Mouse (Mus musculus): Measurements from ENCODE around the gene Fgd2.
"Not testable (repeated sequence)": the region's sequence is repeated elsewhere in the genome, so short reads cannot be mapped to it uniquely, and the experiment has no call there.

Gene Fgd2

DNA sequence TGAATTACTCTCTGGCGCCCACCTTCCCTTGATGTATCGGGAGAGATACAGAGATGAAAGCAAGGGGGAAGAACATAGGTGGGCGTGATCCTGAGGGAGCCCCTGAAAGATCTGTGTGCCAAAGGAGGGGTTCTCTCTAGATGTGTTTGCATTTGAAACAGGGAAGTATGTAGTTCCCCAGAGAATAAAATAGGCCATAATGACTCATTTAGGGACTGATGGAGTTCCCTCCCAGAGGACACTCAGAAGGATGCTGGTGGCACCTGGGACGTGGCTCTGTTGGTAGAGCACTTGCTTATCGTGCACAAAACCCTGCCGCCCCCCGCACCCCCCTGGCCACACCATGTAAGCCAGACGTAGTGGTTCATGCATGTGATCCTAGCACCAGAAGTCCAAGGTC is 2.4 kb downstream of the Fgd2 start:
- no peak for DNase-seq (ENCODE audit: low read depth)

DNA sequence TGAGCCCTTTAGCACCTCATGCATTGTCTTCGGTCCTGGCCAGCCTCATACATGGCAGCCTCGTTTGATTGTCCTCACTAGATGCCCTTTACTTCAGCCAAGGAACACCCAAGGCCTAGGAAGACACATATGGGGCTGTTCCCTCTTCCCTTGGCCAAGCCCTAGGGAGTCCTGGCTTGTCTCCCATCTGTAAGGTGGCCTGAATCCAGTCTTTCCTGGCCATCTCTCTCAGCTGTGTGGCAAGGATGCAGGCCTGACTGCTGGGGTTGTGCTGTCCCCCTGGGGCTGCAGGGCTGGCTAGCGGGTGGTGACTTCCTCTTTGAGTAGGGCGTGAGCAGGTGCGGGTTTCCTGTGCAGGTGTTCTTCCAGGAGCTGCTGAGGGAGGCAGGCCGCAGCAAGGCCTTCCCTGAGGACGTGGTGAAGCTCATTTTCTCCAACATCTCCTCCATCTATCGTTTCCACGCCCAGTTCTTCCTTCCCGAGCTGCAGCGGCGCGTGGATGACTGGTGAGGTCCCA is 4.4 kb downstream of the Fgd2 start:
- DNase-seq (ENCODE audit: low read depth): no peak

DNA sequence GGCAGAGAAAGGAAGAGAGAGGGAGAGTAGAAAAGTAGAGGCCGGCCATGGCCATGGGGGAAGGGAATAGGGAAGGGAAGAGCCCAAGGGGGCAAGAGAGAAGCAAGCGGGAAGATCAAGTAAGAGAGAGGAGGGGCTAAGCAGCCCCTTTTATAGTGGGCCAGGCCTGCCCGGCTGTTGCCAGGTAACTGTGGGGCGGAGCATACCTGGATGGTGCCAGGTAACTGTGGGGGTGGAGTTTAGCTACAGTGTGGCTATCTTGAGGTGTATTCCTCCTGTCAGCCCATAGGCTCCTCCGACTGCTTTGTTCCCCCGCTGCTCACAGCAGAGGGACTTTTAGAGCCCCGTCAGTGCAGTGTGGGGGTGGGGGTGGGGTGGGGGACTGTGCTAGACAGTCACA is 8.0 kb downstream of the Fgd2 start:
- no peak for DNase-seq (ENCODE audit: low read depth)

DNA sequence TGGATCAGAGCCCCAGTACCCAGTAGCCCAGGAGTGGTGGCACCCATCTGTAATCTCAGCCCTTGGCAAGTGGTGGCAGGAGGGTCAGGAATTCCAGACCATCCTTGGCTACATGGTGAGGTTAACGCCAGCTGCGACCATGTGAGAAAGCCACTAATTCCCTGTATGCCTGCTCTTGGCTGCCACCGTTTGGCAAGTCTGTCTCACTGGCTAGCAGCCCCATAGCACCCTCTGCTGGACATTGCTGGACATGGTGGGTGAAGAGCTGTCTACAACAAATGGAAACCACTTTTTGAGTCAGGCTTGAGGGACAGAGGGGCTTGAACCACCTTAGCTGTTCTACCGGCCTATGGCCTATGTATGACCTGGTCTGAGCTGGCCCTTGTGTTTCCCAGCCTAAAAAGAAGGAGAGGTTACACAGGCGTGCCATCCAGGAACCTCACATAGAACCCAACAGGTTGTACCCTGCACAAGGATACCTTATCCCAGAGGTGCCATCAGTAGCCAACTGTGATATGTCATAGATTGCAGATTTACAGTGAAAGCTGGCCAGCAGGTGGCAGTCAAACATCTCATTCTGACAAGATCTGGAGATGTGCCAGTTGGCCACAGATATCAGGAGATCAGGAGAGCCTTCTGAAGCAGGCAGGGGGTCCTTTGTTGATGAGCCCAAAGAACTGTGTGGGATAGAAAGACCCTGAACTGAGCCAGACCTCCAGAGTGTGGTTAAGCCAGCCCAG is 10.4 kb downstream of the Fgd2 start:
- peak; percentile 93 for DNase-seq (ENCODE audit: low read depth)

DNA sequence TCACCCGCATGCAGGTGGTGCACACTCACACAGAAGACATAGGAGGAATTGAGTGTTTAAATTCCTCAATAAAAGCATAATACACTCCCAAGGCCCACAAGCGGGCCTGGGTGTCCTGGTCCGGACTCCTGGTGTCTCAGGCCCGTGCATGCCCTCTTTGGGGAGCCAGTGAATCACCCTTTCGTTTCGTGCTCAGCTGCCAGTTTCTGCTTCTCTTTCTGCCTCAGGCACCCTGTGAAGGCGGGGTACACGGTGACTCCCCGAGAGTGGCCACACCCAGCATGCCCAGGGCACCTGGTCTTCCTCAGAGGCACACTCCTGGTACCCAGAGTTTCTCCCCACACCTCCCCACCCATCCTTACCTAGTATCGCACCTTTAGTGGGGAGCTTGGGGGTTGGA is 15.2 kb downstream of the Fgd2 start:
- no peak for DNase-seq (ENCODE audit: low read depth)

DNA sequence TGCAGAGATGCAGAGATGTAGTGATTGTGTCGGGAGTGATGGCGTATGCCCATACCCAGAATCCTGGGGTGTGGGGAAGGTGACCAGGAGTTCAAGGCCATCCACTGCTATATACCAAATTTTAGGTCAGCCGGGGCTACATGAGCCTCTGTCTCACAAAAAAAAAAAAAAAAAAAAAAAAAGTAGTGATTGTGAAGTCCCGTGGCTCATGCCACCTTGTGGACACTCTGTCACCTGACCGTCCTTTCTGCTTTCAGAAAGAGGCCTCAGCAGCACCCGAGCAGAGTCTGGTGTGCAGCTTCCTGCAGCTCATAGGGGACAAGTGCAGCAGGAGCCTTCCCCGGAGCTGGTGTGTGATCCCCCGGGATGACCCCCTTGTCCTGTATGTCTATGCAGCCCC is 17.3 kb downstream of the Fgd2 start:
- no peak for DNase-seq (ENCODE audit: low read depth)

DNA sequence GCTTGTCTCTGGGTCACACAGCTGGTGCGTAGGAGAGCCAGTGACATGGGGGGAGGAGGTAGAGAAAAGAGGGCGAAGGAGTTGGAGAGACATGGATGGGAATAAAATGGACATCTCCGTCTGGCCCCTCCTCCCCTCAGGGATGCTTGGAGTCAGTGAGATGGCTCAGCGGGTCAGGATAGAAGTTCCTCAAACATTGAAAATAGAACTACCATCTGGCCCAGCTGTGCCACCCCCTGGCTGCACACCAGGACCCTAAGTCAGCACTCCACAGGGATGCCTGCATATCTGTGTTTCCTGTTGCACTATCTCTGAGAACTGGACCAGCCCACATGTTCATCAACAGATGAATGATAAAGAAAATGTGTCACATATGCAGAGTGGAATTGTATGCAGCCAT is 19.5 kb downstream of the Fgd2 start:
- no peak for DNase-seq (ENCODE audit: low read depth)

DNA sequence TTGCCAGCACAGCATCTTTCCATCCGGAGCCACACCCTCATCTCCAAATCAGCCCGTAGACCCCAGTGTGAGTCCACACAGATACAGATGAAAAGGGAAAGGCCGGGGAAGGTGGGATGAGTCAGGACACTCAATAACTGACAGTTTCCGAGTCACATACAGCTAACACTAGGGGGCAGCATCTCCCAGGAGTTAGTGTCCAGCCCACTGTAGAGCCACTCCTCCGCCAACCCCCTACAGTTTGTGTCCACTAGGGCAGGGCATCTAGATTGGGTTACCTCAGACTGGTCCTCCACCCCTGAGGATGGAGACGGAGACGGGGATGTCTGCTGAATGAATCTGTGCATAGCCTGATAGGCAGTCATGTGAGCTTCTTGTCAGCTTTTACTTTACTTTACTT is 20.8 kb downstream of the Fgd2 start:
- DNase-seq (ENCODE audit: low read depth): peak; percentile 83

DNA sequence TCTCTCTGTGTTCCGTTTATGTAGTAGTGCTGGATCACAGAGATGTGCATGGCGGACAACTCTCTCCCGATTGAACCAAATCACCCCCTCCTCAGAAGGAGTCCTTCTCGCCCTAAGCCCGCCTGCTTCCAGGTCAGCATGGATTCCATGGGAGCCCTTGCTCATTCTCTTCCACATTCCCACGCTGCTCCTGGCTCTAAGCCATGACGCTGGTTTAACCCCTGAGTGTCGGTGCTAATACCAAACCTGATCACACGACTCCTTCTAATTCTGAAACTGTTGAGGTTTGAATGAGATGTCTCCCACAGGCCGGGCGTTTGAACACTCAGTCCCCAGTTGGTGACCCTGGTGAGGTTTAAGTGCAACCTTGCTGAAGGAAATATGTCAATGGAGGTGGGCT is 21.7 kb downstream of the Fgd2 start:
- DNase-seq (ENCODE audit: low read depth): no peak

DNA sequence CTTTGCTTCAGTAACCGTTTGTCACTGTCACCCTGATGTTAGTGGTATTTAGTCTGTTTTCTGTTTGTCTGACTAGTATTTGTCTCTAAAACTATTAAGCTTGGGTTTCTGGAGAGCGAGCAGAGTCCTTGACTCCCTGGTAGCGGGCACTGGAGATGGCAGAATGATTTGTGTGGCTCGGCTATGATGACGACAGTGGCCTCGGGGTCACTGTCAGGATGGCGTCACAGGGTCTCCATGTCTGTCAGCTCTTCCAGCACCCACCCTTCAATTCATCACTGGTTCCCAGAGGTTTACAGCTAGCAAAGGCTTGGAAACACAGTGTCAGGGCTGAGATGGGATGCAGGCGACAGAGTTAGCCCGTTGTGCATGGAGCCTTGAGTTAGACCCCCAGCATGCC is 23.2 kb downstream of the Fgd2 start:
- no peak for DNase-seq (ENCODE audit: low read depth)

DNA sequence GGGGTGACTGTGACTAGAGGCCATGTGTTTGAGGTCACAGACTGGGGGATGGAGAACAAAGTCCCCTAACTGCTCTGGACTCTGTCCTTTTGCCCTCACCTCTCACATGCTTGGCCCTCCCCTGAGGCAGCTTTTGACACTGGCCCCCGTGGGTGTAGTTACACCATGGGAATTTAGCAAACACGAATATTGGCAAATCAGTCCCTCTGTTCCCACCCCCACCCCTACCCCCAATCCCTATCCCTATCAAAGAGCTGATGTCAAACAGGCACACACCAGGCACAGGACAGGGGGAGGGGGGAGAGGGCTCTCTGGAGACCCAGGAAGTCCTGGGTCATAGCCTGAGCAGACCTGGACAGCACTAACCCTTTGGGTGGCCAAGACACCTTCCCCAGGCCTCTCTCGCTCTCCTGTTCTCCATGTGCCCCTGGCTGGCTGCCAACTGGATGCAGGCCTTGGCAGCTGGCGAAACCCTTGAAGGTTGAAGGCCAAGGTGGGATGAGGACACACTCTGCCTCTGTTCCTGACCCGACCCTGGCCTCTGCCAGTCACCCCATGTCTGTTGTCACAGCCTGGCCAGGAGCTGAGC is 24.2 kb downstream of the Fgd2 start:
- DNase-seq (ENCODE audit: low read depth): no peak

DNA sequence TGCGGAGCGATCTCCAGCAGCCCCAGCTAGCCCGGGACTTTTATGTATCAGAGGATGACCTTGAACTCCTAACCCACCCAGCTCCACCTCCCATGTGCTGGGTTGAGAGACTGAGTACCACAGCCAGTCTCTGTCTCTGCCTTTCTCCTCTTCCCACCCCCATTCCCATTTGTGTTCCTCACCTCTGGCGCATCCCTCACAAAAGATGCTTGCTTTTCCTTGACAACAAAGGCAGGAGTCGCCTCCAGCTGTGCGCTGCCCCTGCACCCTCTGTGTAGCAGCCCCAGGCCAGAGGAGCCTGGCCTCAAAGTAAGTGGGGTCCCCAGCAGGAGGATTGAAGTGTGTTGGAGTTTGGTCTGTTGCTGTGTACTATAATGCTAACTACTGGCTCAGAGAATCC is 25.0 kb downstream of the Fgd2 start:
- DNase-seq (ENCODE audit: low read depth): no peak

DNA sequence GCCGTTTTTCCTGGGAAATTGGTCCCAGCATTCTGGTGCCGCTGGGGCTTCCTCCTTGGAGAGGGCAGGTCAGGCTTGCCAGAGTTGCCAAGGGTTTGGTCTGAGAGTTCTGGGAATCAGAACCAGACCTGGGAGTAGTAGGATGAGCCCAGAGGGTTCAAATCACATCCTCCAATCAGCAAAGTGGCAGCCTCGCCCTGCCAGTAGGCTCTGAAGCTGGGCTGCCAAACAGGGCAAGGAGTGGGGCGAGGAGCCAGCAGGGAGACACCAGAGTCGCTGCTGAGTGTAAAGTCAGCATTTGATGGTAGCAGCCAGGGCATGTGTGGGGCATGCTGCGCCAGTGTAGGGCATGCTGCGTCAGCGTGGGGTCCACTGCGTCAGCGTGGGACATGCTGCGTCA is 28.3 kb downstream of the Fgd2 start:
- DNase-seq (ENCODE audit: low read depth): no peak

DNA sequence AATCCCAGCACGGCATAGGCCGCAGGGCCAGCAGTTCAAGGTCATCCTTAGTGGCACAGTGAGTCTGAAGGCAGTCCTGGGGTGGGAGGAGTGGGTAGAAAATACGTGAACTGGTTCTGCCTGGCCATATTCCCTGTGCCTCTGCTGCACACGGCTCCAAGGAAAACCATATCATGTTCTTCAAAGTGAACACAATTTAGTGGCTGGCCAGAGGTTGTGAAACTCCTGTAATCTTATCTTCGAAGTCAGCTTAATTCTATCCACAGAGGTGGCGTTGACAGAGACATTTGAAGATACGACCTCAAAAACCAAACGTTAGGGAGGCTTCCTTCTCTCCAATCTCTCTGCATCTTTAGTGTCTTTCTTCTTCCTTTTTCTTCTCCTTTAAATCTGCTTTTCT is 30.6 kb downstream of the Fgd2 start:
- no peak for DNase-seq (ENCODE audit: low read depth)

DNA sequence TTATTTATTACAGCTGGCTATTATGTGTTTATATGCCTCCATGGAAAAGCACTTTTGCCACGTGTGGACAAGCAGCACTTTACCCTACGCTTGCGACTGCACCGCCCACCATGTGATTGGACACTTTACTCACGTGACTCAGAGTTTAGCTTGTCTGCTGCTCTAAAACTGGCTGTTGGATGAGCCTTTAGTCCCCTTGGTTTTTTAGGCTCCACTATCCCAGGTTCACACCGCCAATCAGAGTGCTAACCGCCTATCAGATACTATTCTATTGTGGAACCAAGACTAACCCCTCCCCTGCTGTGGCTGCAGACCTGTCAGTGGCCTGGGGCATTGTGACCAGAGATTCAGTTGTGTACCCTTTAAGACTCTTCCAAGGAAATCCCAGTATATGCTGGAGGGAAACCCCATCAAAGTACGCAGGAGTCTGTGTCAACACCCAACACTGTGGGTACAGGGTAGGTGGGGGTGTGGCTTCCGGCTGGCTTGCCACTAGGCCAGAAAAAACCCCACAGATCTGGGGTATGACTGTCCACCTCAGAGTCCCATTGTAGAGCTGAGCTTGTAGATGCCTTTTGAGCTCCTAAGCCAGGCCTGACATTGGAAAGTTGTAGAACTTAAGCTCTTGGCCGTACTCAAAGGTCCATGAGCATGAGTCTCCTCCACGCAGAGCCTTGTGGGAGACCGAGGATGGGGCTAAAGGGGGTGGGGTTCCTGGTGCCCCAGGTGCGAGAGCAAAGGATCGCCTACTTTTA is 32.8 kb downstream of the Fgd2 start:
- DNase-seq (ENCODE audit: low read depth): no peak

DNA sequence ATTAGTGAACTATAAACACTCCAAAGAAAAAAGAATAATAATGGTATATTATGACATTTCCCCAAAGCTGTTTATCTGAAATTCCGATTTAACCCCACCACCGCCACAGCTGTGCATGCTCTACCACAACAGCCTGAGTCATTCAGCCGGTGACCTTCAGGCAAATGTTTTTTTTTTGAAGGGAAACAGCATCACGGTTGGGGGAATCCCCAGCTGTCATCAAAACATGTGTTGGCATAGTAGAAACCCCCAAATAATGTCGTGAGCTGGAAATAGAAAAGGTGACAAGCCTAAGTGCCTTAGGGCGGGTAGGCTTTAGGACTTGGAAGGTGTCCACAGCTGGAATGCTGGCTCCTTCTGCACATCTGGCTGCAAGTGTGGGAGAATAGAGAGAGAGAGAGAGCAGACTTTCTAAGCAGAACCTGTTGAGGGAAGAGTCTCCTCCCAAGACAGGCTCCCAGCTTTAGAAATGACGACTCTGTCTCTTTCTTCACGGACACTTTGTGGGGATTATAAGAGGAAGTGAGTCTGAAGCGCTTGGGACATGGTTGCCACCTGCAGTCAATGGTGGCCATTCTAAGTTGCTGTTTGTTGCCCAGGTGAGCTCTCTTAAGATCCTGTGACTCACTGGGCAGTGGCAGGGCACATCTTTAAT is 33.5 kb downstream of the Fgd2 start:
- DNase-seq (ENCODE audit: low read depth): no peak

DNA sequence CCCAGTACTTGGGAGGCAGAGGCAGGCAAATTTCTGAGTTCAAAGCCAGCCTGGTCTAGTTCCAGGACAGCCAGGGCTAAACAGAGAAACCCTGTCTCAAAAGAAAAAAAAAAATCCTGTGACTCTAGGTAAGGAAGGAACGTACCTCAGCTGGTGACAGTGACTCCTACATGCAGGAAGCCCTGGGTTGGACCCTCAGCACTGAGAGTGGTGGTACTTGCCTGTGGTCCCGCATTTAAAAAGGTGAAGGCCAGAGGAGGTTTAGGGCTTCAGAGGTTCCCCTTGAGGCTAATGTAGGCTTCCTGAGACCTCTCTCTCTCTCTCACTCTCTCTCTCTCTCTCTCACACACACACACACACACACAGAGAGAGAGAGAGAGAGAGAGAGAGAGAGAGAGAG is 34.0 kb downstream of the Fgd2 start:
- not testable (repeated sequence) for DNase-seq (ENCODE audit: low read depth)

DNA sequence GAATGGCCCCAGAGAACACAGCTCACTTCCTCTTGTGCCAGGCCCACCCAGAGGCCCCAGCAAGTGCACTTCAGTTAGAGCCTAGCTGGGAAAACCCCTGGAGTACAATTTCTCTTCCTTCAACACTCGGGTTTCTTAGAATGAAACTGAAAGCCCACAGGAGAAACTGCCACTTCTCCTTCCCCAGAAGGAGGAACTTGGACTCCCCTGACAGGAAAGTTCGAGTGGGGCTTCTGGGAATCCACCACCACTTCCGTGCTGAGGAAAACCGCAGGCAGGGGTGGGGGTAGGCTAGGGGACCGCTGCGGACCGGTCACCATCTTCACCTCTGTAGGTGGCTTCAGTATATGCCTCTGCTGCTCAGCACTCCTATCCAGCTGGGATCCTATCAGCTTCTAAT is 34.7 kb downstream of the Fgd2 start:
- DNase-seq (ENCODE audit: low read depth): no peak

DNA sequence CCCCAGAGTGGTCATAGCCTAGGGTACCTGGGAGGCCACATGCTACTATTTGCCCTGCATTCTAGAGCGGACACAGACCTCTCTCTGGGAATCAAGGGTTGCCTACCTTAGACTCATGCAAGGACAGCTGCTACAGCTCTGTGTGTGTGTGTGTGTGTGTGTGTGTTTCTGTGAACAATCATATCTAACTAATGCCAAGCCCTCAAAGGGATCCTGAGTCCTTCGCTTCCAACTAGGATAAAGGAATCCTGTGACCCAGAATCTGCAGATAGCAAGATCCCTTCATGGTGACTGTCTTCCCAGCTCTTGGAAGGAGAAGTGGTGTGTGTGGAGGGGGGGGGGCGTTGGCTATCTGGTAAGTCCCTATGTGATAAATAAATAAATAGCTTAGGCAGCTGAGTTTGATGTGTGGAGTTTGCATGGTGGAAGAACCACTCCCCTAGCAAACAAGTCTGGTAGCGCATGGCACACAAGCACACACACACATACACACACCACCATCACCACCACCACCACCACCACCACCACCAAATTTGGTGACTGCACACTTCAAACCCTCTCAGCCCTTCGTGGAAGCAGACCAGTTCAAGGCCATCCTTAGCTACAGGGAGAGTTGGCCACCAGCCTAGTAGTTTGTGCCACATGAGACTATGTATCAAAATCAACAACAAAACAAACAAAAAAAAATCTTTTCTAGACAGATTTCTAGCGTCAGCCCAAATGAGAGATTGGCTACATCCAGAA is 35.5 kb downstream of the Fgd2 start:
- no peak for DNase-seq (ENCODE audit: low read depth)

DNA sequence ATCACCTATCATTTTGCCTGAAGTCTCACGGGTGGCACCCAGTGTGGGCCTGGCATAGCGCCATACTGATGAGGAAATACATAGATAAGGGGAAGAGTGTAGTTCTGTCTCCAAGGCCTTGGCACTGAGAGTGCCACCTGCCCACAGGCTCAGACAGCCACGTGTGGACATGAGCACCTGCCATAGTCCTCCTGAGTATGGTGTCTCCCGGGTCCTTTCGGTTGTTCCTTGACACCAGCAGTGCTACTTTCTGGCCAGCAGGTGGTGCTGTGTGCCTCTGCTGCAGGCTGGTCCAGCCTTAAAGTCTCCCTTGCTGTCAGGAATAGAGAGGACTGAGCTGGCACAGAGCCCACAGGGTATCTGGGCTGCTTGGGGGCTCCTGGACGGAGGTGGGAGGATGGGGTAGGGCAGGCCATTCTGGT is 36.1 kb downstream of the Fgd2 start:
- DNase-seq (ENCODE audit: low read depth): peak; percentile 84

DNA sequence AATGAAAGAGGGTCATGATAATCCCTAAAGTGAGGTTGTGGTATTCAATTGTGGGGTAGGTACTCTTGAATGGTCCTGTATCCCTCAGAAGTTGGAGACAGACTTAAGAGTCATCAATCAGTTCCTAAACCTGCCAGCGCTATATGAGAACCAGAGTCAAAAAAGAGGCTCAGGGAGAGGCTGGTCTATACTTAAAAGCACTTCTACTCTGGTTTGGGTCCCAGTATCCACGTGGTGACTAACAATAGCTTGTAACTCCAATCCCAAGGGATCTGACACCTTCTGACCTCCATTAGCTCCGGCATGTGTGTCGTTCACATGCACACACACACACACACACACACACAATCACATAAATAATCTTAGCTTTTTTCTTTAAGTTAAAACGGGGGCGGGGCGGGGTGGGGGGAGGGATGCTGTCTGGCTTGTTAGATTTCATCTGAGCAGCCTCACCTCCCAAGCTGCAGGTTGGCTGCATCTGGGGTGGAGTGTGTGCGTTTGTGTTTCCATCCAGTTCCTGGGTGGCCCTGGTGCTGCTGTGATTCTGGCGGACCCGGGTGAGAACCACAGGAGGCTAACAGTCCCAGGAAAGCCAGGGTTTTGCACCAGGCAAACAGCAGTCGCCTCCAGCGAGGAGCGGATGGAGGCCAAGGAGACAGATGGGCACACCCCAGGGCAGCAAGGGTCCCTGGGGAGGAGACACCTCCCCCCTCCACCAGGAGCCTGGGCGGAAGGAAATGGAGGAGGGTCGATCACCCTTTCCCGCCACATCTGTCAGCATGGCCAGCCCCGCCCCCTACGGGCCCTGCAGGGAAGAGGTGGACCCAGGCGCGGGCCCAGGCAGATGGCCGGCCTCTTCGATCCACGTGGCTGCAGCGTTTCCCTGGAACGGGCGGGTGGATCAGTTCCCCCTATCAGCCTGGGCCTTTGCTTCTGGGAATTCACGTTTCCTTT is 37.0 kb downstream of the Fgd2 start:
- peak; percentile 65 for DNase-seq (ENCODE audit: low read depth)

Measured in c-Kit-positive CD71-negative TER-119-negative erythroid progenitor cells, embryonic 14.5 days (primary cell).